Mouse (Mus musculus): Measurements from ENCODE around the gene Vmn2r54.
"Not testable (repeated sequence)": the region's sequence is repeated elsewhere in the genome, so short reads cannot be mapped to it uniquely, and the experiment has no call there.

Gene Vmn2r54

DNA sequence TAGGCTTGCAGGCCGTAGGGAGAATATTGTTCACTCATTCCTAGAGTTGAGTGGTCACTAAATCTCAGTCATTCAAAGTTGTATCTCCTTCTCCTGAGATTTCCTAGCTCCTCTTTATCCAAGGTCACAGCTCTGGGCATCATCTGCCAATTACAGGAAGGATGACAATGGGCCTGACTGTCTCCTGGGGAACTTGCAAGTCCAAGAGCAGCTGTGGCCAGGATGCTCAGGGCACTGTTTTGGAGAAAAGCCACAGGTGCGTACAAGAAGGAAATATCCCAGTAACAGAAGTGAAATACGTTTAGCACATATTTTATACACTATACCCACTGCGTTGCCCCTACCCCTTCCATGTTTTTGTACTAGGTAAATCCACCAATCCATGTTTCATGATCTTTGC is at the start of gene Vmn2r54:
Vmn2r54 (minus strand) TSS at position 101 of the 400 bp plus-strand sequence.
- not testable (repeated sequence) for DNase-seq (ENCODE audit: low spot score)

DNA sequence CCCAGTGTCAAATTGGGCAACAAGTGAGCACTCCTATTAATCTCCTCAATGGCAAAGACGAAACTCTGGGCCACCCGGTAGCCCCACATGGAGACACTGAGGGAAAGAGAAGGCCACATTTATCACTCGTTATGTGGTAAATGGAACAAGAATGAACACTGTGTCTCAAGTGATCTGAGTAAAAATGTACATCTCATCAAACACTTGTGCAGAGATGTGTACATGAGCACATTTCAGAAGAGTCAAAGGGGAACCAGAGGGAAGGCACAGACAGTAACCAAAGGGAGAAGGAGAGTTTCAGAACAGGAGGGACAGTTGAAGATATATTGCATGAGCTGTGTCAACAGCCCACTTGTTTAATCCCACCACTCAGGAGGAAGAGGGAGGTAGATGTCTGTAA is 44.8 kb upstream of the Vmn2r54 start, which contains the start of gene Vmn2r55:
Vmn2r55 (minus strand) TSS at position 101 of the 400 bp plus-strand sequence.
- DNase-seq (ENCODE audit: low spot score): not testable (repeated sequence)

DNA sequence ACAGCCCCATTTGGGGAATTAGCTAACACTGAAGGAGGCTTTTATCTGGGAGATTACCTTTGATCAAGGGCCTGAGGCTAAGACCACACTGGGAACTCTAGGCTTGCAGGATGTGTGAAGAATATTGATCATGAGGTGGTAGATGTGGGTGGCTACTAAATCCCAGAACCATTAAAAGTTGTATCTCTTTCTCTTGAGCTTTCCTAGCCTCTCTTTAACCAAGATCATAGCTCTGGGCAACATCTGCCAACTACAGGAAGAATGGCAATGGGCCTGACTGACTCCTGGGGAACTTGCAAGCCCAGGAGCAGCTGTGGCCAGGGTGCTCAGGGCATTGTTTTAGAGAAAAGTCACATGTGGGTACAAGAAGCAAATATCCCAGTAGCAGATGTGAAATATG is 31.4 kb downstream of the Vmn2r54 start, which contains the start of gene Vmn2r53:
Vmn2r53 (minus strand) TSS at position 101 of the 400 bp plus-strand sequence.
- no peak for DNase-seq (ENCODE audit: low spot score)
